Comparison of ENCODE assay signal across 25 mouse cellular contexts in genomic region chr1:77385613-77386012, GRCm38 (mm10).
"Had no signal": no experiment of that assay in that cellular context is flagged by ENCODE, and none has a peak within 500 bp of the region (broad histone marks: within the 10 kb centered on the region; RNA-seq: fewer than 3 reads in every experiment).

No protein-coding gene starts in this region.

- H3K27me3 ChIP-seq: heart, embryonic 15.5 days; hindbrain, embryonic 13.5 days; kidney, embryonic 15.5 days; limb, embryonic 12.5 days; liver, embryonic 12.5 days had no signal

- H3K4me1 ChIP-seq: liver, embryonic 12.5 days had no signal

- H3K9me3 ChIP-seq: heart, embryonic 13.5 days; heart, embryonic 15.5 days; hindbrain, embryonic 13.5 days; kidney, embryonic 15.5 days; limb, embryonic 10.5 days; limb, embryonic 12.5 days; liver, embryonic 12.5 days had no signal

- H3K36me3 ChIP-seq: heart, embryonic 15.5 days; liver, embryonic 12.5 days had no signal

- H3K4me2 ChIP-seq: heart, embryonic 11.5 days; heart, embryonic 13.5 days; heart, embryonic 15.5 days; hindbrain, embryonic 13.5 days; kidney, embryonic 15.5 days; limb, embryonic 12.5 days; liver, embryonic 12.5 days had no signal

- H3K9ac ChIP-seq: heart, embryonic 13.5 days; heart, embryonic 15.5 days; hindbrain, embryonic 13.5 days; kidney, embryonic 15.5 days; limb, embryonic 12.5 days; liver, embryonic 12.5 days; liver, embryonic 14.5 days had no signal

- DNase-seq: gastrocnemius, postnatal 14 days; gastrocnemius, postnatal 36 days; heart, adult 11 months; heart, adult 2 months; heart, postnatal 14 days; heart, postnatal 36 days; kidney, adult 11 months; kidney, adult 2 months; kidney, adult 9 months; kidney, postnatal 14 days; kidney, postnatal 36 days; liver; lung, adult 18-20 months had no signal

- H3K27ac ChIP-seq: heart, adult 2 months; heart, embryonic 13.5 days; heart, embryonic 15.5 days; hindbrain, embryonic 13.5 days; hindbrain, postnatal 0 days; kidney, embryonic 15.5 days; kidney, postnatal 0 days; limb, embryonic 10.5 days; liver, embryonic 12.5 days; liver, embryonic 14.5 days had no signal

- H3K4me3 ChIP-seq: heart, adult 2 months; heart, embryonic 13.5 days; heart, embryonic 15.5 days; hindbrain, embryonic 13.5 days; kidney, embryonic 15.5 days; limb, embryonic 10.5 days; limb, embryonic 12.5 days; liver, embryonic 12.5 days had no signal

- ATAC-seq: hindbrain, postnatal 0 days; intestine, embryonic 16.5 days; liver, embryonic 12.5 days had no signal
